Mouse (Mus musculus) urinary bladder, postnatal 4 days (tissue): Measurements from ENCODE around the gene Nceh1.
"Not testable (repeated sequence)": the region's sequence is repeated elsewhere in the genome, so short reads cannot be mapped to it uniquely, and the experiment has no call there.

Source experiments
- DNase-seq, 2 experiments: peaks; one replicate each; pipeline ENCODE4 v3.0.0; 2021 to 2022; ENCODE audit warnings: low spot score in 2 of 2

The Nceh1 gene

GRCm38 (mm10) chr3:27283071-27283713, 100.4 kb downstream of the Nceh1 start:
- DNase-seq, result no peak

- no peak for DNase-seq
These were observed 101.0 kb downstream of the Nceh1 start for GRCm38 (mm10) chr3:27283796-27284195.

- DNase-seq, result no peak
These were observed 101.5 kb downstream of the Nceh1 start for GRCm38 (mm10) chr3:27284227-27284626.

- no peak for DNase-seq
These were observed 102.3 kb downstream of the Nceh1 start for GRCm38 (mm10) chr3:27285072-27285471.

GRCm38 (mm10) chr3:27288301-27288700, 105.5 kb downstream of the Nceh1 start:
- no peak for DNase-seq

- DNase-seq, result no peak
These were observed 106.1 kb downstream of the Nceh1 start for GRCm38 (mm10) chr3:27288909-27289308.

GRCm38 (mm10) chr3:27290285-27290684, 107.5 kb downstream of the Nceh1 start:
- DNase-seq, result no peak

- DNase-seq, result not testable (repeated sequence)
These were observed 108.2 kb downstream of the Nceh1 start for GRCm38 (mm10) chr3:27290945-27291344.

- DNase-seq, result not testable (repeated sequence)
These were observed 108.6 kb downstream of the Nceh1 start for GRCm38 (mm10) chr3:27291411-27291810.

GRCm38 (mm10) chr3:27293645-27294385, 111.0 kb downstream of the Nceh1 start:
- DNase-seq, result no peak

- DNase-seq, result no peak
These were observed 117.7 kb downstream of the Nceh1 start for GRCm38 (mm10) chr3:27300451-27300850.

- DNase-seq, result no peak
These were observed 119.7 kb downstream of the Nceh1 start for GRCm38 (mm10) chr3:27302339-27303022.

- DNase-seq, result no peak
These were observed 124.0 kb downstream of the Nceh1 start for GRCm38 (mm10) chr3:27306815-27307214.

- DNase-seq, result no peak
These were observed 128.2 kb downstream of the Nceh1 start for GRCm38 (mm10) chr3:27310973-27311372.

- no peak for DNase-seq
These were observed 128.7 kb downstream of the Nceh1 start for GRCm38 (mm10) chr3:27311475-27311874.

- no peak for DNase-seq
These were observed 131.9 kb downstream of the Nceh1 start for GRCm38 (mm10) chr3:27314506-27315164.

- no peak for DNase-seq
These were observed 134.0 kb downstream of the Nceh1 start, which contains the start of gene Tnfsf10 for GRCm38 (mm10) chr3:27316559-27317287. Tnfsf10 (plus strand) TSS chr3:27317028.

- no peak for DNase-seq
These were observed 134.7 kb downstream of the Nceh1 start for GRCm38 (mm10) chr3:27317288-27318024.

- DNase-seq, result no peak
These were observed 136.9 kb downstream of the Nceh1 start for GRCm38 (mm10) chr3:27319650-27320049.

GRCm38 (mm10) chr3:27320613-27321495, 138.1 kb downstream of the Nceh1 start:
- no peak for DNase-seq
